In the genomic region with DNA sequence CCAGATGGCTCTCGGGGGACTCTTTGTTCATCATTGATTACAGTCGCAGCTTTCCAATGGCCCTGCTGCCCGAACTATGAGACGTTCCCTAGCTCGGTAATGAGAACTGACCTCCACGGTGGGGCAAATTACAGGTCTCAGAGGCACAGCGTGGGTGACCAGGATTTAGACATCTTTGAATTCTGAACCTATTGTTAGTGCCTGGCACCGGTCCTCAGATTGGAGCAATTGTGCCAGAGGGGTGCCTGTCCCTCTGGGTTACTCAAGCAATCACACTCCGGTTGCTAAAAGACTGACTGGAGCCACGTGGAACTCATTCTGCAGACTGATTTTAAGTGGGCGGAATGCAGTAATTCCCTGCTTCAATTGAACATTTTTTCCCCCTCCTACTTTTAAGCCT, we compare ENCODE assay signal across 23 mouse cellular contexts. TPM values are rescaled to one million over a fixed set of nuclear protein-coding genes. Genes with fewer than 3 reads are reported as not detected.
DNase-seq lines count a peak whose midpoint lies in the region; ATAC-seq and TF ChIP-seq lines count a peak whose summit lies in the region.
"Had no signal": no experiment of that assay in that cellular context is flagged by ENCODE, and none has a peak within 500 bp of the region (broad histone marks: within the 10 kb centered on the region; RNA-seq: fewer than 3 reads in every experiment).

No protein-coding gene starts in this region.

- no peak for DNase-seq in forebrain, embryonic 11.5 days (ENCODE audit: low spot score)
- peak; percentile 81 for DNase-seq in midbrain, embryonic 11.5 days (ENCODE audit: low spot score, missing footprints)
- DNase-seq in brain, embryonic 14.5 days (ENCODE audit: low read depth) = peak; percentile 65
- peak; percentile 45 for DNase-seq in retina, embryonic 14.5 days (ENCODE audit: low spot score)
- no peak for DNase-seq in lung, postnatal 25 days (ENCODE audit: low spot score)
- DNase-seq: adrenal gland, postnatal 14 days; cerebellum, adult 2 months; gastrocnemius, postnatal 14 days; kidney, adult 9 months; kidney, postnatal 36 days; thymus, postnatal 36 days had no signal

- WGBS in forebrain, embryonic 13.5 days = 24% methylated on average over 11 of the region's 11 CpGs
- 45% methylated on average over 11 of the region's 11 CpGs for WGBS in forebrain, embryonic 11.5 days
- 47% methylated on average over 11 of the region's 11 CpGs for WGBS in midbrain, embryonic 11.5 days
- 11% methylated on average over 11 of the region's 11 CpGs for WGBS in midbrain, embryonic 16.5 days

- no peak overlapping the region for H3K27ac ChIP-seq in forebrain, embryonic 13.5 days
- H3K27ac ChIP-seq in forebrain, embryonic 11.5 days (ENCODE audit: low read depth, low read length) = no peak overlapping the region
- H3K27ac ChIP-seq in midbrain, embryonic 11.5 days (ENCODE audit: low read depth, low read length) = no peak overlapping the region
- no peak overlapping the region for H3K27ac ChIP-seq in midbrain, embryonic 16.5 days (ENCODE audit: low read length)
- H3K27ac ChIP-seq: embryonic facial prominence, embryonic 12.5 days; hindbrain, embryonic 12.5 days; limb, embryonic 13.5 days; liver, embryonic 14.5 days; lung, embryonic 15.5 days; macrophage; midbrain, embryonic 12.5 days had no signal

- no peak overlapping the region for H3K4me3 ChIP-seq in forebrain, embryonic 13.5 days
- no peak overlapping the region for H3K4me3 ChIP-seq in forebrain, embryonic 11.5 days (ENCODE audit: low read depth, low read length)
- no peak overlapping the region for H3K4me3 ChIP-seq in midbrain, embryonic 11.5 days (ENCODE audit: low read depth, low read length)
- no peak overlapping the region for H3K4me3 ChIP-seq in midbrain, embryonic 16.5 days (ENCODE audit: low read depth, low read length)
- H3K4me3 ChIP-seq: embryonic facial prominence, embryonic 12.5 days; erythroblast, embryonic 14.5 days; hindbrain, embryonic 12.5 days; limb, embryonic 13.5 days; lung, embryonic 15.5 days; midbrain, embryonic 12.5 days had no signal

- no peak overlapping the region; the same call in 1 of the 2 replicates for H3K4me2 ChIP-seq in forebrain, embryonic 13.5 days
- no peak overlapping the region for H3K4me2 ChIP-seq in forebrain, embryonic 11.5 days (ENCODE audit: low read depth, low read length, severe bottlenecking)
- no peak overlapping the region for H3K4me2 ChIP-seq in midbrain, embryonic 11.5 days
- no peak overlapping the region for H3K4me2 ChIP-seq in midbrain, embryonic 16.5 days (ENCODE audit: low read length)
- H3K4me2 ChIP-seq: embryonic facial prominence, embryonic 12.5 days; hindbrain, embryonic 12.5 days; limb, embryonic 13.5 days; lung, embryonic 15.5 days; midbrain, embryonic 12.5 days had no signal

- no peak for TF ChIP-seq POLR2A in brain, embryonic 14.5 days (IDR thresholded peaks at IDR 0.05; ENCODE audit: borderline replicate concordance, extremely low read depth, insufficient read depth, insufficient read length, poor library complexity, severe bottlenecking)

- H3K9ac ChIP-seq in forebrain, embryonic 13.5 days = no peak overlapping the region
- H3K9ac ChIP-seq in forebrain, embryonic 11.5 days (ENCODE audit: low read length) = no peak overlapping the region
- no peak overlapping the region for H3K9ac ChIP-seq in midbrain, embryonic 11.5 days (ENCODE audit: low read length)
- no peak overlapping the region for H3K9ac ChIP-seq in midbrain, embryonic 16.5 days (ENCODE audit: low read depth, low read length)
- H3K9ac ChIP-seq: embryonic facial prominence, embryonic 12.5 days; hindbrain, embryonic 12.5 days; limb, embryonic 13.5 days; liver, embryonic 14.5 days; lung, embryonic 15.5 days; midbrain, embryonic 12.5 days had no signal

- H3K36me3 ChIP-seq in forebrain, embryonic 13.5 days (ENCODE audit: poor library complexity, severe bottlenecking) = no peaks in the 10 kb centered on the region
- no peaks in the 10 kb centered on the region for H3K36me3 ChIP-seq in forebrain, embryonic 11.5 days (ENCODE audit: control insufficient read depth, insufficient read depth, low read length)
- H3K36me3 ChIP-seq in midbrain, embryonic 11.5 days (ENCODE audit: control insufficient read depth, insufficient read depth, low read length) = no peaks in the 10 kb centered on the region
- H3K36me3 ChIP-seq in midbrain, embryonic 16.5 days (ENCODE audit: control insufficient read depth, insufficient read depth, low read length) = no peaks in the 10 kb centered on the region
- H3K36me3 ChIP-seq: embryonic facial prominence, embryonic 12.5 days; G1E; hindbrain, embryonic 12.5 days; limb, embryonic 13.5 days; lung, embryonic 15.5 days; midbrain, embryonic 12.5 days had no signal

- TF ChIP-seq CTCF in brain, embryonic 14.5 days (IDR thresholded peaks at IDR 0.05; ENCODE audit: borderline replicate concordance, extremely low read depth, insufficient read depth, insufficient read length) = no peak

- ATAC-seq in forebrain, embryonic 13.5 days = 0 out of 2 replicates have a peak, but pooled peaks have one; percentile 25
- no peak for ATAC-seq in forebrain, embryonic 11.5 days (replicated peaks; ENCODE audit: low FRiP score)
- ATAC-seq in midbrain, embryonic 11.5 days (ENCODE audit: low FRiP score) = no peak
- ATAC-seq in midbrain, embryonic 16.5 days = no peak

- H3K9me3 ChIP-seq in forebrain, embryonic 13.5 days (replicated peaks) = no peaks in the 10 kb centered on the region
- no peaks in the 10 kb centered on the region for H3K9me3 ChIP-seq in forebrain, embryonic 11.5 days (ENCODE audit: control insufficient read depth, low read length)
- H3K9me3 ChIP-seq in midbrain, embryonic 11.5 days (ENCODE audit: control insufficient read depth, low read length) = no peaks in the 10 kb centered on the region
- no peaks in the 10 kb centered on the region for H3K9me3 ChIP-seq in midbrain, embryonic 16.5 days (replicated peaks; ENCODE audit: control insufficient read depth, low read length, poor library complexity, severe bottlenecking)
- H3K9me3 ChIP-seq: embryonic facial prominence, embryonic 12.5 days; G1E; hindbrain, embryonic 12.5 days; limb, embryonic 13.5 days; lung, embryonic 15.5 days; midbrain, embryonic 12.5 days had no signal

- no peaks in the 10 kb centered on the region for H3K27me3 ChIP-seq in forebrain, embryonic 13.5 days
- H3K27me3 ChIP-seq in forebrain, embryonic 11.5 days (ENCODE audit: control insufficient read depth, insufficient read depth, low read length) = no peaks in the 10 kb centered on the region
- no peaks in the 10 kb centered on the region for H3K27me3 ChIP-seq in midbrain, embryonic 11.5 days (ENCODE audit: control insufficient read depth, insufficient read depth, low read length)
- no peaks in the 10 kb centered on the region for H3K27me3 ChIP-seq in midbrain, embryonic 16.5 days (ENCODE audit: control insufficient read depth, insufficient read depth, low read depth, low read length)
- H3K27me3 ChIP-seq: embryonic facial prominence, embryonic 12.5 days; hindbrain, embryonic 12.5 days; limb, embryonic 13.5 days; lung, embryonic 15.5 days; midbrain, embryonic 12.5 days had no signal

- peaks cover 17% of the 10 kb centered on the region for H3K4me1 ChIP-seq in forebrain, embryonic 13.5 days
- 0 out of 2 replicates have a peak, but pooled peaks cover 2% of the 10 kb centered on the region for H3K4me1 ChIP-seq in forebrain, embryonic 11.5 days (replicated peaks; ENCODE audit: control insufficient read depth, insufficient read depth, low read length)
- H3K4me1 ChIP-seq in midbrain, embryonic 11.5 days (ENCODE audit: control insufficient read depth, insufficient read depth, low read length) = peaks cover 3% of the 10 kb centered on the region; the same call in 1 of the 2 replicates
- H3K4me1 ChIP-seq in midbrain, embryonic 16.5 days (ENCODE audit: control insufficient read depth, insufficient read depth, low read length) = peaks cover 14% of the 10 kb centered on the region; the same call in 1 of the 2 replicates
- H3K4me1 ChIP-seq: embryonic facial prominence, embryonic 12.5 days; limb, embryonic 13.5 days; lung, embryonic 15.5 days had no signal

RNA-seq across cellular contexts. Expression of a gene that starts 29.8 kb away (rescaled TPM):
- polyA plus RNA-seq in forebrain, embryonic 13.5 days (2015; fragmentation: Nextera tagmentation; extraction: Ambion mirVana) = 0.23 and 0.25 TPM in 2 replicates
- polyA plus RNA-seq in forebrain, embryonic 11.5 days (2014; fragmentation: Nextera tagmentation; extraction: Ambion mirVana) = not detected in 2 replicates
- 0.10 TPM in 1 of 2 replicates, not detected in the other for polyA plus RNA-seq in midbrain, embryonic 11.5 days (2014; fragmentation: Nextera tagmentation; extraction: Ambion mirVana)
- 3.3 and 4.4 TPM in 2 replicates for polyA plus RNA-seq in midbrain, embryonic 16.5 days (2015; fragmentation: Nextera tagmentation; extraction: Ambion mirVana)
- 1.7 and 1.9 TPM in 2 replicates for polyA plus RNA-seq in brain, embryonic 14.5 days (2012; rRNA removed)
- polyA plus RNA-seq: embryonic facial prominence, embryonic 12.5 days; erythroblast, embryonic 14.5 days; G1E; heart, embryonic 16.5 days; limb, embryonic 13.5 days; liver, embryonic 14.5 days; lung, embryonic 15.5 days; macrophage had no signal

Comparison
In these comparisons a context has a peak if more than half of its experiments do, and no peak if none do; other contexts are left out.
1. DNase-seq: peak in midbrain, embryonic 11.5 days (single experiment), brain, embryonic 14.5 days (single experiment) and retina, embryonic 14.5 days (single experiment); none in forebrain, embryonic 11.5 days (single experiment) and lung, postnatal 25 days (single experiment).